Mouse (Mus musculus): ENCODE results near the gene Fam243.

Fam243 gene

GRCm38 (mm10) chr16:92321341-92321740, at the start of gene Fam243:
Gene Fam243, minus strand, starts transcription at chr16:92321441.
- DNase-seq (ENCODE audit: low spot score) = no peak

- DNase-seq (ENCODE audit: low spot score) = no peak
These were observed 48.0 kb upstream of the Fam243 start for GRCm38 (mm10) chr16:92369260-92369659.

GRCm38 (mm10) chr16:92365477-92365876, 44.2 kb upstream of the Fam243 start:
- DNase-seq (ENCODE audit: low spot score) = no peak

- no peak for DNase-seq (ENCODE audit: low spot score)
These were observed 39.5 kb upstream of the Fam243 start for GRCm38 (mm10) chr16:92360711-92361110.

- DNase-seq (ENCODE audit: low spot score) = no peak
These were observed 38.0 kb upstream of the Fam243 start, which contains the start of gene Kcne1 for GRCm38 (mm10) chr16:92359229-92359628. Gene Kcne1, minus strand, starts transcription at chr16:92359468.

GRCm38 (mm10) chr16:92358734-92359133, 37.5 kb upstream of the Fam243 start:
- no peak for DNase-seq (ENCODE audit: low spot score)

GRCm38 (mm10) chr16:92357566-92357965, 36.3 kb upstream of the Fam243 start:
- no peak for DNase-seq (ENCODE audit: low spot score)

GRCm38 (mm10) chr16:92357023-92357422, 35.8 kb upstream of the Fam243 start:
- no peak for DNase-seq (ENCODE audit: low spot score)

- DNase-seq (ENCODE audit: low spot score) = no peak
These were observed 34.7 kb upstream of the Fam243 start for GRCm38 (mm10) chr16:92355982-92356381.

GRCm38 (mm10) chr16:92355366-92355765, 34.1 kb upstream of the Fam243 start:
- DNase-seq (ENCODE audit: low spot score) = no peak

- no peak for DNase-seq (ENCODE audit: low spot score)
These were observed 32.7 kb upstream of the Fam243 start for GRCm38 (mm10) chr16:92353897-92354296.

GRCm38 (mm10) chr16:92353295-92353694, 32.1 kb upstream of the Fam243 start:
- no peak for DNase-seq (ENCODE audit: low spot score)

- DNase-seq (ENCODE audit: low spot score) = no peak
These were observed 27.7 kb upstream of the Fam243 start for GRCm38 (mm10) chr16:92348941-92349340.

- DNase-seq (ENCODE audit: low spot score) = no peak
These were observed 25.2 kb upstream of the Fam243 start for GRCm38 (mm10) chr16:92346297-92346916.

- no peak for DNase-seq (ENCODE audit: low spot score)
These were observed 23.9 kb upstream of the Fam243 start for GRCm38 (mm10) chr16:92345177-92345576.

GRCm38 (mm10) chr16:92340612-92341511, 19.6 kb upstream of the Fam243 start:
- no peak for DNase-seq (ENCODE audit: low spot score)

GRCm38 (mm10) chr16:92336280-92336679, 15.0 kb upstream of the Fam243 start:
- DNase-seq (ENCODE audit: low spot score) = no peak

- no peak for DNase-seq (ENCODE audit: low spot score)
These were observed 13.4 kb upstream of the Fam243 start for GRCm38 (mm10) chr16:92334600-92334999.

- DNase-seq (ENCODE audit: low spot score) = no peak
These were observed 9.7 kb upstream of the Fam243 start for GRCm38 (mm10) chr16:92330966-92331365.

GRCm38 (mm10) chr16:92327911-92328310, 6.7 kb upstream of the Fam243 start:
- DNase-seq (ENCODE audit: low spot score) = no peak

- DNase-seq (ENCODE audit: low spot score) = no peak
These were observed 3.8 kb upstream of the Fam243 start for GRCm38 (mm10) chr16:92325062-92325406.

GRCm38 (mm10) chr16:92324309-92325061, 3.2 kb upstream of the Fam243 start:
- DNase-seq (ENCODE audit: low spot score) = no peak

GRCm38 (mm10) chr16:92320361-92320760, 880 bp downstream of the Fam243 start:
- no peak for DNase-seq (ENCODE audit: low spot score)
